Mouse (Mus musculus) G1E (cell line): ENCODE measurements around the gene Ttll4. TPM values are rescaled to one million over a fixed set of nuclear protein-coding genes. Genes with fewer than 3 reads are reported as not detected.

ENCODE experiments used
- ATAC-seq: 2 replicates; pipeline ENCODE4 v1.8.0; 2016; ENCODE audit warnings: mild to moderate bottlenecking; ENCODE audit not compliant: insufficient number of reproducible peaks, poor library complexity, low FRiP score, severe bottlenecking; ENCODE audit errors: extremely low read depth
- DNase-seq: peaks from one replicate; pipeline ENCODE4 v3.0.0; 2012; ENCODE audit warnings: low spot score
- H3K27me3 ChIP-seq: 2 replicates; pipeline ENCODE4 v1.6.1; 2012; ENCODE audit warnings: mild to moderate bottlenecking, low read length, inconsistent platforms; ENCODE audit not compliant: insufficient read depth
- H3K36me3 ChIP-seq: replicated peaks from 2 replicates; pipeline ENCODE3; 2012; ENCODE audit warnings: mild to moderate bottlenecking, inconsistent platforms
- H3K4me1 ChIP-seq: 2 replicates; pipeline ENCODE4 v1.6.1; 2012; ENCODE audit warnings: low read depth, low read length, inconsistent platforms, mixed read lengths; ENCODE audit not compliant: insufficient read depth
- H3K4me3 ChIP-seq: 2 replicates; pipeline ENCODE4 v1.5.1; 2012; ENCODE audit warnings: low read depth, mild to moderate bottlenecking, inconsistent platforms, low read length, moderate library complexity, mixed read lengths
- H3K9me3 ChIP-seq: replicated peaks from 2 replicates; pipeline ENCODE4 v1.6.1; 2012; ENCODE audit warnings: inconsistent platforms
- CTCF ChIP-seq: IDR thresholded peaks from 2 replicates; pipeline ENCODE4 v1.5.1; 2012; ENCODE audit warnings: low read depth, low read length, inconsistent platforms, mixed read lengths
- GATA1 ChIP-seq: IDR thresholded peaks from 2 replicates; pipeline ENCODE4 v1.6.1; 2012; ENCODE audit warnings: borderline replicate concordance, low read length, inconsistent platforms, mixed read lengths
- GATA2 ChIP-seq: IDR thresholded peaks from 2 replicates; pipeline ENCODE4 v1.6.1; 2012; ENCODE audit warnings: low read depth, low read length, inconsistent platforms, borderline replicate concordance
- POLR2AphosphoS5 ChIP-seq: IDR thresholded peaks from 2 replicates; pipeline ENCODE4 v1.6.1; 2012; ENCODE audit warnings: low read depth, low read length, inconsistent platforms; ENCODE audit not compliant: insufficient replicate concordance
- TAL1 ChIP-seq: conservative IDR thresholded peaks from 2 replicates; pipeline ENCODE4 v1.6.1; 2012; ENCODE audit warnings: low read depth, low read length, inconsistent platforms, mixed read lengths
- polyA plus RNA-seq: library from polyadenylated mRNA; stranded (reverse); fragments of >175 nt; gene quantifications from 2 replicates; pipeline ENCODE4 v1.2.3, GENCODE M21; 2012
- total RNA-seq, 2 experiments: library from RNA; stranded (forward) in 1 of 2; stranded (reverse) in 1 of 2; fragments of 200-1000 nt in 1 of 2; fragments of >200 nt in 1 of 2; fragmentation: Nextera tagmentation in 1 of 2; gene quantifications; 2 replicates each; pipeline ENCODE4 v1.2.3; 2014 to 2017

The Ttll4 gene
- total and polyA plus RNA-seq, 3 experiments: 21.2 to 68.5 (median 44.4) TPM

DNA sequence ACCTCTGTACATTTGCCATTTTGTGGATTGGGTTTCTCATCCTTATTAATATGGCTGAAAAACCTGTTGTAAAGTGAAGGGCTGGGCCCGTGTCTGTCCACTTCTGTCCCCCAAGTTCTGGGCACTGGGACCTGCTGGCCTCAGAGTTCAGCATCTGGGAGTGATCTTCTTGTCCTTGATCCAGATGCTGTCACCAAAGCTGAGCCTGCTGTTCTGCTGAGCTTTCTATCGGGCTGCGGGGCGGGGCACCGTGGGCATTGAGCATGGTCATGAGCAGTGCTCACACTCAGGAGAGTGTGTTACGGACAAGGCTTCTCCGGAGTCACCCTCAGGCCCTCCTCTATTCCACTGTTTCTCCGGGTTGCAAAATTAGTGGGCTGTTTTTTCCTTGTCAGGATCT is 56.6 kb downstream of the Ttll4 start:
- Histone ChIP-seq H3K9me3 (no peaks in the 10 kb centered on the region), H3K27me3 (peaks cover 29% of the 10 kb centered on the region), H3K4me1 (no peaks in the 10 kb centered on the region; the same call in 1 of the 2 replicates), H3K36me3 (no peaks in the 10 kb centered on the region), H3K4me3 (no peak overlapping the region)
- DNase-seq (no peak), ATAC-seq (no peak)
- TF ChIP-seq GATA2 (no peak), GATA1 (no peak), TAL1 (no peak), CTCF (no peak), POLR2AphosphoS5 (no peak)

DNA sequence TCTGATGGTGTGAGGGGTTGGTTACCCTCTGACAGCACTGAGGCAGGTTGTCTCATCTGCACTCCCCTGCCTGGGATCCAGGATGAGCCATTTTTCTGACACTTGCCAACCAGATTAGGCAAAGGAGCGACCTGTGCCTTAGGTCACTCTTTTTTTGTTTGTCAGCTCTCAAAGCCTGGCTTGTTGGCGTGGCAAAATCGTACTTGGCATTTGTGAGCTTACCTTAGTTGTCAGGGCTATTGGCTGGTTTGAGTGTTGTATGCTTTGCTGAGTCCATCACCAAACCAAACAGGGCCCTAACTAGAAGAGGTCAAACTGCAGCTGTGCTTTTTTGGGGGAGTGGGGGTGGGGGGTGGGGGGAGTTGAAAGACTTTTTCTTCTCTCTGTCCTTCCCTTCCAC is 57.7 kb downstream of the Ttll4 start:
- peaks cover 18% of the 10 kb centered on the region for H3K27me3 ChIP-seq
- DNase-seq (no peak), ATAC-seq (no peak)
- no peak for TF ChIP-seq GATA2
- TF ChIP-seq CTCF: no peak
- no peak for TF ChIP-seq TAL1
- TF ChIP-seq POLR2AphosphoS5: no peak
- no peaks in the 10 kb centered on the region; the same call in 1 of the 2 replicates for H3K4me1 ChIP-seq
- H3K4me3 ChIP-seq: no peak overlapping the region
- H3K9me3 ChIP-seq: no peaks in the 10 kb centered on the region
- H3K36me3 ChIP-seq: no peaks in the 10 kb centered on the region

DNA sequence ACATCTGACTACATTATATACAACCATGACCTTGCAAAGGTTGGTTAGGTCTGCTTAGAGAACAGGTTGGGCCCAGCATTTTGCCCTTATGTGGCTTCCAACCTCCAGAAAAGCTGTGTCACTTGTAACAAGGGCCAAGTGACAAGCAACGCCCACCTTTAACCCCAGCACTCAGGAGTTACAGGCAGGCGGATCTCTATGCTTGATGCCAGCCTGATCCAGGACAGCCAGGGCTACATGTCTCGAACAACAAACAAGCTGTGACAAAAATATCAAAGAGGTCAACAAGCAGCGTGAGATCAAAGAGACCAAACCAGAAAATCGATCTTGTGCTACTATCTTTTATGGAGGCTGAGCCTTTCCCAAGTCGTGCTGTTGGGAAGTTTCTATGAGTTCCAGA is 60.1 kb downstream of the Ttll4 start:
- Histone ChIP-seq H3K27me3 (peaks cover 13% of the 10 kb centered on the region), H3K36me3 (no peaks in the 10 kb centered on the region), H3K4me1 (no peaks in the 10 kb centered on the region), H3K9me3 (no peaks in the 10 kb centered on the region), H3K4me3 (no peak overlapping the region)
- ATAC-seq: no peak
- TF ChIP-seq GATA2 (no peak), CTCF (no peak), GATA1 (no peak)
- no peak for DNase-seq

DNA sequence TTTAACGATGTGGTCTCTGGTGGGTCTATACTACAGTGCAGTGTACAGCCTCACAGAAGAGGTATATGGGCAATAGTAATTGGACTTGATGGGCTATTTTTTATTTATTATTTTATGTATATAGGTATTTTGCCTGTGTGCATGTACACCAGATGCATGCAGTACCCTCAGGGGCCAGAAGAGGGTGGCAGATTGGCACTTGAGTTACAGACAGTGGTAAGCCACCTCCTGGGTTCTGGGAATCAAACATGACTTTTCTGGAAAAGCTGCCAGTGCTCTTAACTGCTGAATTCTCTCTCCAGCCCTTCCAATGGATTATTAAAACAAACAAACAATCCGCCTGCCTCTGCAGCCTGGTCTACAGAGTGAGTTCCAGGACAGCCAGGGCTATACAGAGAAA is 62.2 kb downstream of the Ttll4 start:
- DNase-seq: no peak
- Histone ChIP-seq H3K36me3 (no peaks in the 10 kb centered on the region), H3K4me3 (no peak overlapping the region), H3K4me1 (peaks cover 2% of the 10 kb centered on the region; the same call in 1 of the 2 replicates), H3K27me3 (peaks cover 17% of the 10 kb centered on the region), H3K9me3 (no peaks in the 10 kb centered on the region)
- no peak for ATAC-seq
- TF ChIP-seq CTCF (peak; percentile 41; the same call in 1 of the 2 replicates), POLR2AphosphoS5 (no peak)

DNA sequence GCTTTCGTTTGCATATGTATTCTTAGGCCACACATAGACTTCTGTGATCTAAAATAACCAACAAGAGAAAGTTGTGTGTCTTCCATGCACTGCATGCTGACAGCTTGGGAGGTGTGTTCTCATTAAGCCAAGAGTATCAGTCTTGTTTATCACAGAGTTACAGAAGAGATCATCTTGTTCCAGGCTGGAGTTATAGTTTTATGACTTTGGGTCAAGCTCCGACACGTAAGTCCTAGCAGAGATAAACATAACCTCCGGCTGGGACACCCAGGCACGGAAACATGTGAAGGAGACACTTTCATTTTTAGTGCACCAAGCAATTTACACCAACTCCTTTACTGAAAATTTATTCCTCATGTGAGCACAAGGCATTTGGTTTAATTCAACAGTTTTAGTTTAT is 64.6 kb downstream of the Ttll4 start:
- Histone ChIP-seq H3K36me3 (no peaks in the 10 kb centered on the region), H3K9me3 (no peaks in the 10 kb centered on the region), H3K4me3 (no peak overlapping the region), H3K27me3 (peaks cover 15% of the 10 kb centered on the region), H3K4me1 (peaks cover 2% of the 10 kb centered on the region; the same call in 1 of the 2 replicates)
- no peak for TF ChIP-seq POLR2AphosphoS5
- TF ChIP-seq GATA2: no peak
- TF ChIP-seq CTCF: no peak
- TF ChIP-seq TAL1: no peak
- TF ChIP-seq GATA1: no peak
- ATAC-seq (no peak), DNase-seq (no peak)

DNA sequence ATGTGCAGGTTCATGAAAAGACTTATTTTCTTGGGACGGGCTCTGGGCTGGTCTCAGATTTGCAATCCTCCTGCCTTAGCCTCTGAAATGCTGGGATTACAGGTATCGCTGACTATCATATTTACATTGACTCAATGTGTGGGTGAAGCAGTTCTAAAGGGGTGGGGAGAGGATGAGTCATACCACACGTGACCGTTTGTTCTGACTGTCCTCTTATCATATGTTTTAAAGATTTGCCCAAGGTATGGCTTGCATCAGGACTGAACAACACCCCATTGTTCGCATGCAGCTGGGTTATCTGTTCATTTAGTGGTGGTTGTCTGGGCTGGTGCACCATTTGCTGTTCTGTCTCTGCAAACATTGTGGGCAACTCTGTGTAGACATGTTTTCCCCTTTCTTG is 65.1 kb downstream of the Ttll4 start:
- H3K4me3 ChIP-seq: no peak overlapping the region
- no peak for DNase-seq
- peaks cover 2% of the 10 kb centered on the region; the same call in 1 of the 2 replicates for H3K4me1 ChIP-seq
- no peak; the same call in 1 of the 2 replicates for ATAC-seq
- no peaks in the 10 kb centered on the region for H3K36me3 ChIP-seq
- TF ChIP-seq TAL1: no peak
- no peak for TF ChIP-seq POLR2AphosphoS5
- peaks cover 15% of the 10 kb centered on the region for H3K27me3 ChIP-seq
- H3K9me3 ChIP-seq: no peaks in the 10 kb centered on the region

DNA sequence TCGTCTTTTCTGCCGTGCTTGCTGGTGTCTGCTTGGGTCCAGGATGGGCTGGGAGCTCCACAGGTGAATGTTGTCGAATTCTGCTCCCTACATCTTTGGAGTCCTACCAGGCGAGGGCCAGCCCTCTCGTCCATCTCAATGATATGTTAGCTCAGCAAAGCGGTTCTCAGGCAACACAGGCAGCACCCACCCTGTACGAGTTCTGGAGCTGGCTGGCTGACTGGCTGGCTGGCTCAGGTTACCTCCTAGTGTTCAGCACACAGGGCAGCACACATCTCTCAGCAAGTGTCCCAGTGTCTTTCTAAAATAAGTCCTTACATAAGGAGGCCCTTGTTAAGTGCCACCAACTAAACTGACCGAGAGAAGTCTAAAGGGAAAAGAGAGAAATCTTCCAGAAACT is 66.9 kb downstream of the Ttll4 start:
- H3K4me3 ChIP-seq: no peak overlapping the region
- ATAC-seq (no peak), DNase-seq (no peak)
- H3K9me3 ChIP-seq: no peaks in the 10 kb centered on the region
- peaks cover 2% of the 10 kb centered on the region; the same call in 1 of the 2 replicates for H3K4me1 ChIP-seq
- peaks cover 19% of the 10 kb centered on the region for H3K27me3 ChIP-seq
- H3K36me3 ChIP-seq: no peaks in the 10 kb centered on the region
- TF ChIP-seq GATA1 (no peak), GATA2 (no peak), TAL1 (no peak), POLR2AphosphoS5 (no peak), CTCF (no peak)
